Mouse (Mus musculus) right cerebral cortex, adult 2 months (tissue): Measurements from ENCODE around the gene Parp8.

Experiments
- DNase-seq, 2 experiments: peaks; one replicate each; pipeline ENCODE4 v3.0.0; 2021 to 2022; ENCODE audit warnings: low spot score in 2 of 2

The Parp8 gene

DNA sequence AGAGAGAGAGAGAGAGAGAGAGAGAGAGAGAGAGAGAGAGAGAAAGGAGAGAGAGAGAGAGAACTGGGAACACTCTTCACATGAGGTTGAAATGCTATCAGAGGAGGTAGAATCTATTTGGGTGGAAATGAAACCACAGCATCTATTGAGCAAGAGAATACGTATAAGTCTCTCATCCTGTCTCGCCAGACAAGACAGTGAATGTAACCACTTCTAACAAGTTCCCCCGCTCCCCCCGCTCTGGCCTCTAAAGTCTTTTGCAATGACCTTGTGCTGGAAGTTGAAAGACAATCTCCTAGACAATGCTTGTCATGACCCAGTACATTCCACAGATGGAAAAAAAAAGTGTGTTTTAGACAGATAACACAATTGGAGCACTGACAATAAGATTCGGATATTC is 181.4 kb downstream of the Parp8 start:
- DNase-seq, result no peak

DNA sequence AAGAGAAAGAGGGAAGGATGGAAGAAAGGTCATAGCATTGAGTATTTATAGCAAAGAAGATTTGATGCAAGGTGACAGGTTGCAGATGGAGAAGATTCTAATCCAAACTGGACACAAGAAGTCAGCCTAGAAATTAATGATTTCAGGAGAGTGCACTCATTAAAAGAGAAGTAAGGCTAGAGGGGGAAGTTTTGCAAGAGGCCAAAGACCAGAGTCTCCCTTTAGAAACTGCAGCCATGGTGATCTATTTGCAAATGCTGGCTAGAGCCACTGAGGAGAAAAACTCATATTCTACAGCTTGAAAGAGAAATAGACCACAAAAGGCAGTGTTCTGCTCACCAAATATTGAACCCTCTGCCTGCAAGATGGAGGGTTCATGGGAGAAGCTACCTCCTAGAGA is 194.4 kb downstream of the Parp8 start:
- no peak for DNase-seq

DNA sequence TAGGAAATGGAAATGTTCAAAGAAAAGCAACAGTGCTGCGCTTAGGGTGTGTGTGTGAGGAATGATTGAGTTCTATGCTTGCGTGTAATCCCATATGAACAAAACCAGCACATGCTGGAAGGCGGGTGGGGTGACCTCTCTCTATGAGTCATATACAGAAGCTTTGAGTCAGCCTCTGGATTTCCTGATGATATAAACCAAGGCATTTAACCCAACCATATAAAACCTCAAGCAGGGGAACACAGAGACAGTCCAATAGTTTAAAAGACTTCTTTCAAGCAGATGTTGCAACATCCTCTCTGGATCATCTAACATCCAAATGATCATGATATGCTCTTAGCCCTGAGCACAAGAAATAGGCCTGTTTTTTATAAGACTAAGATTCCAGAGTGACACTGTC is 196.3 kb downstream of the Parp8 start:
- DNase-seq, result no peak

DNA sequence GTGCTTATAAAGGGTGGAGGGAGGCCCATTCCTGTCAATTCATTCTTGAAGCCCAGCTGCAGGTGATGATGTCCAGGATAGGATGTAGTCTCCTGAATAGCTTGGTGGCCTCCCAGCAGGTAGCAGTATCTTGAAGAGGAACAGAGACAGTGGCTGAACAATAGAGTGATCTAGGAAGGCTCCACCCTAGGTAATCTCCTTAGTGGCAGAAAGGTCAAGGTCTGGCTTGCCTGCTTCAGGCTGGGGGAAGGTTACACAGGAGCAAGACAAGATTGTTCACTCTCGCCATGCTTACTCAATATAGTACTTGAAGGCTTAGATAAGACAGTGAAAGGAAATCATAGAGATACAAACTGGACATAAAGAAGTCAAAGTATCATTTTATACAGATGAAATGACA is 213.9 kb downstream of the Parp8 start:
- DNase-seq, result no peak
